Mouse (Mus musculus) kidney, adult 2 months (tissue): ENCODE data around the gene Xpo4.

Experiments
- CTCF ChIP-seq: fragments of 200-500 bp; conservative IDR thresholded peaks from 2 replicates; pipeline ENCODE4 v1.5.1; 2011; ENCODE audit warnings: low read depth, mild to moderate bottlenecking, control low read depth, low read length, moderate library complexity, mixed read lengths; ENCODE audit not compliant: insufficient read depth, insufficient read length
- POLR2A ChIP-seq: fragments of 200-500 bp; IDR thresholded peaks from one replicate; pipeline ENCODE4 v1.6.1; 2011; ENCODE audit warnings: low read depth, low read length, control low read depth

- TF ChIP-seq POLR2A: no peak
- TF ChIP-seq CTCF: peak; percentile 22; the same call in 1 of the 2 replicates
These were observed 45.7 kb downstream of the Xpo4 start for GRCm38 (mm10) chr14:57619487-57619886.
